Comparison of ENCODE assay signal across 18 mouse cellular contexts in genomic region chr4:133412575-133413540, GRCm38 (mm10). TPM values are rescaled to one million over a fixed set of nuclear protein-coding genes. Genes with fewer than 3 reads are reported as not detected.
DNase-seq lines count a peak whose midpoint lies in the region; ATAC-seq and TF ChIP-seq lines count a peak whose summit lies in the region.
"Had no signal": no experiment of that assay in that cellular context is flagged by ENCODE, and none has a peak within 500 bp of the region (broad histone marks: within the 10 kb centered on the region; RNA-seq: fewer than 3 reads in every experiment).

No protein-coding gene starts in this region.

- H3K27ac ChIP-seq in heart, embryonic 11.5 days (ENCODE audit: low read depth, low read length), result no peak overlapping the region
- peak overlapping the region; percentile 51 for H3K27ac ChIP-seq in bone marrow macrophage, adult 2 months (ENCODE audit: insufficient read depth, low read depth, low read length)
- H3K27ac ChIP-seq in liver, embryonic 11.5 days (ENCODE audit: low read depth, low read length), result peak overlapping the region; percentile 87
- H3K27ac ChIP-seq in lung, postnatal 0 days (ENCODE audit: low read length), result no peak overlapping the region
- H3K27ac ChIP-seq: hindbrain, postnatal 0 days; kidney, embryonic 15.5 days; layer of hippocampus, adult 2 months; midbrain, embryonic 10.5 days had no signal

- H3K4me2 ChIP-seq in heart, embryonic 11.5 days, result no peak overlapping the region
- peak overlapping the region; percentile 45 for H3K4me2 ChIP-seq in liver, embryonic 11.5 days
- H3K4me2 ChIP-seq in lung, postnatal 0 days (replicated peaks; ENCODE audit: low read depth, low read length), result no peak overlapping the region
- H3K4me2 ChIP-seq: kidney, embryonic 15.5 days; lung, embryonic 14.5 days had no signal

- no peaks in the 10 kb centered on the region for H3K9me3 ChIP-seq in heart, embryonic 11.5 days (replicated peaks; ENCODE audit: control insufficient read depth, low read length)
- H3K9me3 ChIP-seq in liver, embryonic 11.5 days (ENCODE audit: control insufficient read depth, low read length), result no peaks in the 10 kb centered on the region
- H3K9me3 ChIP-seq in lung, postnatal 0 days (ENCODE audit: low read length), result no peaks in the 10 kb centered on the region
- H3K9me3 ChIP-seq: kidney, embryonic 15.5 days; midbrain, embryonic 10.5 days had no signal

- no peak; the same call in 1 of the 2 replicates for TF ChIP-seq CTCF in bone marrow macrophage, adult 2 months (IDR thresholded peaks at IDR 0.05; ENCODE audit: low read depth, low read length)
- TF ChIP-seq CTCF in lung, postnatal 0 days (IDR thresholded peaks at IDR 0.05), result no peak

- DNase-seq in heart, adult 11 months, result peak; percentile 90
- no peak for DNase-seq in liver, embryonic 11.5 days (ENCODE audit: low spot score)
- DNase-seq in cerebellum, adult 18-20 months, result no peak
- no peak for DNase-seq in lung, postnatal 0 days (ENCODE audit: low spot score)
- DNase-seq: adrenal gland, postnatal 36 days; cerebellum, adult 2 months; heart, adult 18-20 months; heart, postnatal 10 days; lung, embryonic 14.5 days had no signal

- no peak for TF ChIP-seq POLR2A in bone marrow macrophage, adult 2 months (IDR thresholded peaks at IDR 0.05; ENCODE audit: borderline replicate concordance, low read depth, low read length)

- H3K9ac ChIP-seq in heart, embryonic 11.5 days (ENCODE audit: low read depth, low read length), result no peak overlapping the region
- H3K9ac ChIP-seq in liver, embryonic 11.5 days (ENCODE audit: low read depth, low read length), result no peak overlapping the region
- H3K9ac ChIP-seq in lung, postnatal 0 days (replicated peaks; ENCODE audit: low read depth), result no peak overlapping the region
- H3K9ac ChIP-seq: kidney, embryonic 15.5 days; lung, embryonic 14.5 days had no signal

- 76% methylated on average over 16 of the region's 16 CpGs for WGBS in heart, embryonic 11.5 days (ENCODE audit: insufficient replicate concordance)
- 41% methylated on average over 16 of the region's 16 CpGs for WGBS in liver, embryonic 11.5 days
- 75% methylated on average over 16 of the region's 16 CpGs for WGBS in lung, postnatal 0 days

- no peaks in the 10 kb centered on the region for H3K27me3 ChIP-seq in heart, embryonic 11.5 days (ENCODE audit: control insufficient read depth, insufficient read depth, low read length)
- H3K27me3 ChIP-seq in liver, embryonic 11.5 days (replicated peaks; ENCODE audit: control insufficient read depth, insufficient read depth, low read length), result no peaks in the 10 kb centered on the region
- no peaks in the 10 kb centered on the region for H3K27me3 ChIP-seq in lung, postnatal 0 days (replicated peaks; ENCODE audit: insufficient read depth, low read length)
- H3K27me3 ChIP-seq: kidney, embryonic 15.5 days had no signal

- no peak overlapping the region for H3K4me3 ChIP-seq in heart, embryonic 11.5 days (ENCODE audit: low read depth, low read length)
- H3K4me3 ChIP-seq in bone marrow macrophage, adult 2 months (ENCODE audit: insufficient read depth, low read length), result no peak overlapping the region
- H3K4me3 ChIP-seq in liver, embryonic 11.5 days (ENCODE audit: low read depth, low read length), result no peak overlapping the region
- H3K4me3 ChIP-seq in lung, postnatal 0 days (ENCODE audit: low read depth, low read length), result no peak overlapping the region
- H3K4me3 ChIP-seq: kidney, embryonic 15.5 days; layer of hippocampus, adult 2 months; midbrain, embryonic 10.5 days; myocyte had no signal

- no peak for TF ChIP-seq EP300 in lung, postnatal 0 days (IDR thresholded peaks at IDR 0.05)

- peaks cover 4% of the 10 kb centered on the region for H3K4me1 ChIP-seq in heart, embryonic 11.5 days (ENCODE audit: control insufficient read depth, insufficient read depth, low read length)
- H3K4me1 ChIP-seq in bone marrow macrophage, adult 2 months (ENCODE audit: control insufficient read depth, insufficient read depth, low read length), result peaks cover 21% of the 10 kb centered on the region
- H3K4me1 ChIP-seq in liver, embryonic 11.5 days (replicated peaks; ENCODE audit: control insufficient read depth, insufficient read depth, low read length), result peaks cover 31% of the 10 kb centered on the region
- H3K4me1 ChIP-seq in lung, postnatal 0 days (ENCODE audit: insufficient read depth, low read depth, low read length), result peaks cover 5% of the 10 kb centered on the region; the same call in 1 of the 2 replicates

- no peak for ATAC-seq in heart, embryonic 11.5 days (replicated peaks; ENCODE audit: insufficient number of reproducible peaks, low FRiP score, low TSS enrichment)
- peak; percentile 95 for ATAC-seq in liver, embryonic 11.5 days (replicated peaks; ENCODE audit: low FRiP score)
- peak; percentile 93 for ATAC-seq in megakaryocyte progenitor cell, adult 5-6 weeks (replicated peaks; ENCODE audit: poor library complexity)
- ATAC-seq in inflammation-experienced regulatory T-cells, adult 6 months, result no peak
- no peak for ATAC-seq in lung, postnatal 0 days
- ATAC-seq: hindbrain, postnatal 0 days had no signal

- peaks cover 2% of the 10 kb centered on the region; the same call in 1 of the 2 replicates for H3K36me3 ChIP-seq in heart, embryonic 11.5 days (ENCODE audit: control insufficient read depth, insufficient read depth, low read length)
- no peaks in the 10 kb centered on the region; the same call in 1 of the 2 replicates for H3K36me3 ChIP-seq in liver, embryonic 11.5 days (ENCODE audit: control insufficient read depth, insufficient read depth, low read length)
- H3K36me3 ChIP-seq in lung, postnatal 0 days (ENCODE audit: insufficient read depth, low read length), result peaks cover 16% of the 10 kb centered on the region; the same call in 1 of the 2 replicates

RNA-seq across cellular contexts. Expression of gene Slc9a1, which starts 43.4 kb away (rescaled TPM):
- 4.8 and 7.0 TPM in 2 replicates for polyA plus RNA-seq in heart, embryonic 11.5 days (2014; fragmentation: Nextera tagmentation; extraction: Ambion mirVana)
- polyA plus RNA-seq in bone marrow macrophage, adult 2 months (2012; ENCODE audit: insufficient read depth, insufficient read length, missing spikeins), result 27.7 and 31.6 TPM in 2 replicates
- 6.9 and 7.7 TPM in 2 replicates for polyA plus RNA-seq in liver, embryonic 11.5 days (2014; fragmentation: Nextera tagmentation; extraction: Ambion mirVana)
- total RNA-seq in megakaryocyte progenitor cell, adult 5-6 weeks (2015), result 15.1 and 16.1 TPM in 2 replicates
- total RNA-seq in megakaryocyte progenitor cell, adult 5-6 weeks (2017), result 6.3 and 7.3 TPM in 2 replicates
- 10 to 100 TPM; 13.1 to 14.8 (median 13.3) TPM for polyA plus RNA-seq in inflammation-experienced regulatory T-cells, adult 6 months (2017; shearing (Covaris generic))
- 5.4 and 6.0 TPM in 2 replicates for polyA plus RNA-seq in lung, postnatal 0 days (2015; fragmentation: Nextera tagmentation; extraction: Ambion mirVana)

RNA-seq across cellular contexts. Expression of gene Wdtc1, which starts 59.6 kb away (rescaled TPM):
- 13.3 and 15.5 TPM in 2 replicates for polyA plus RNA-seq in heart, embryonic 11.5 days (2014; fragmentation: Nextera tagmentation; extraction: Ambion mirVana)
- 30.5 TPM in 2 replicates for polyA plus RNA-seq in bone marrow macrophage, adult 2 months (2012; ENCODE audit: insufficient read depth, insufficient read length, missing spikeins)
- 14.0 and 14.5 TPM in 2 replicates for polyA plus RNA-seq in liver, embryonic 11.5 days (2014; fragmentation: Nextera tagmentation; extraction: Ambion mirVana)
- 10.3 and 10.6 TPM in 2 replicates for total RNA-seq in megakaryocyte progenitor cell, adult 5-6 weeks (2015)
- 7.6 and 8.7 TPM in 2 replicates for total RNA-seq in megakaryocyte progenitor cell, adult 5-6 weeks (2017)
- polyA plus RNA-seq in inflammation-experienced regulatory T-cells, adult 6 months (2017; shearing (Covaris generic)), result 10 to 100 TPM in 1 of 3 experiments, 1 to 10 TPM in 2; 5.0 to 10.2 (median 8.8) TPM
- polyA plus RNA-seq in lung, postnatal 0 days (2015; fragmentation: Nextera tagmentation; extraction: Ambion mirVana), result 9.2 and 9.9 TPM in 2 replicates

Comparison
In these comparisons a context has a peak if more than half of its experiments do, and no peak if none do; other contexts are left out.
1. ATAC-seq: peak in liver, embryonic 11.5 days (single experiment) and megakaryocyte progenitor cell, adult 5-6 weeks (single experiment); none in heart, embryonic 11.5 days (single experiment), inflammation-experienced regulatory T-cells, adult 6 months (single experiment) and lung, postnatal 0 days (single experiment).
2. H3K27ac ChIP-seq: peak in bone marrow macrophage, adult 2 months (single experiment) and liver, embryonic 11.5 days (single experiment); none in heart, embryonic 11.5 days (single experiment) and lung, postnatal 0 days (single experiment).